Mouse (Mus musculus) heart, embryonic 11.5 days (tissue): ENCODE results near the gene Rnf123. TPM values are rescaled to one million over a fixed set of nuclear protein-coding genes. Genes with fewer than 3 reads are reported as not detected.

ENCODE experiments used
- ATAC-seq: fragments of 200-750 bp; cut with Nextera tagmentation; replicated peaks from 2 replicates; pipeline ENCODE4 v1.8.0; 2017; ENCODE audit warnings: moderate library complexity; ENCODE audit not compliant: insufficient number of reproducible peaks, low FRiP score, low TSS enrichment
- H3K27ac ChIP-seq: fragments of 300-500 bp; sonication (generic); 2 replicates; pipeline ENCODE4 v1.5.1; 2014; ENCODE audit warnings: mild to moderate bottlenecking, low read depth, low read length
- H3K27me3 ChIP-seq: fragments of 300-500 bp; sonication (generic); 2 replicates; pipeline ENCODE4 v1.6.1; 2014; ENCODE audit warnings: mild to moderate bottlenecking, low read length, mixed read lengths; ENCODE audit not compliant: control insufficient read depth, insufficient read depth
- H3K36me3 ChIP-seq: fragments of 300-500 bp; sonication (generic); 2 replicates; pipeline ENCODE4 v1.6.1; 2014; ENCODE audit warnings: mild to moderate bottlenecking, low read length, moderate library complexity, mixed read lengths; ENCODE audit not compliant: control insufficient read depth, insufficient read depth
- H3K4me1 ChIP-seq: fragments of 300-500 bp; sonication (generic); 2 replicates; pipeline ENCODE4 v1.6.1; 2014; ENCODE audit warnings: low read length; ENCODE audit not compliant: control insufficient read depth, insufficient read depth
- H3K4me2 ChIP-seq: fragments of 300-500 bp; sonication (generic); 2 replicates; pipeline ENCODE4 v1.6.1; 2014; ENCODE audit warnings: mild to moderate bottlenecking, moderate library complexity
- H3K4me3 ChIP-seq: fragments of 300-500 bp; sonication (generic); 2 replicates; pipeline ENCODE4 v1.5.1; 2014; ENCODE audit warnings: low read depth, low read length
- H3K9ac ChIP-seq: fragments of 300-500 bp; sonication (generic); 2 replicates; pipeline ENCODE4 v1.6.1; 2014; ENCODE audit warnings: mild to moderate bottlenecking, low read depth, low read length, moderate library complexity
- H3K9me3 ChIP-seq: fragments of 300-500 bp; sonication (generic); replicated peaks from 2 replicates; pipeline ENCODE4 v1.6.1; 2016; ENCODE audit warnings: low read length; ENCODE audit not compliant: control insufficient read depth
- WGBS: fragments of 180-500 bp; shearing (Covaris S2); extraction: QIAGEN DNeasy Blood & Tissue Kit; methylation state at CpG from one replicate; pipeline ENCODE4 v1.1.7; 2014; ENCODE audit not compliant: insufficient replicate concordance; 5-methylcytosine and 5-hydroxymethylcytosine counted together
- polyA plus RNA-seq: library from polyadenylated mRNA; unstranded; fragments of >200 nt; fragmentation: Nextera tagmentation; extraction: Ambion mirVana; gene quantifications from 2 replicates; pipeline ENCODE4 v1.2.1, GENCODE M21; 2014

Rnf123 gene
- polyA plus RNA-seq, 1 experiment from 2014 or later: 23.4 TPM

- H3K4me1 ChIP-seq: peaks cover 15% of the 10 kb centered on the region
- H3K27ac ChIP-seq: no peak overlapping the region
- no peaks in the 10 kb centered on the region for H3K27me3 ChIP-seq
- no peak overlapping the region for H3K4me3 ChIP-seq
- no peak overlapping the region for H3K4me2 ChIP-seq
- 86% methylated on average over 10 of the region's 10 CpGs for WGBS
- H3K9ac ChIP-seq: no peak overlapping the region
- no peaks in the 10 kb centered on the region for H3K9me3 ChIP-seq
- H3K36me3 ChIP-seq: no peaks in the 10 kb centered on the region
- no peak for ATAC-seq
Observed at GRCm38 (mm10) chr9:108121170-108121969, 38.2 kb upstream of the Rnf123 start.

GRCm38 (mm10) chr9:108120671-108121070, 37.5 kb upstream of the Rnf123 start:
- 88% methylated on average over 8 of the region's 8 CpGs for WGBS
- H3K27ac ChIP-seq: peak overlapping the region; percentile 70; the same call in 1 of the 2 replicates
- peaks cover 6% of the 10 kb centered on the region for H3K27me3 ChIP-seq
- no peak for ATAC-seq
- H3K9me3 ChIP-seq: no peaks in the 10 kb centered on the region
- H3K4me2 ChIP-seq: no peak overlapping the region
- H3K4me3 ChIP-seq: no peak overlapping the region
- no peaks in the 10 kb centered on the region for H3K36me3 ChIP-seq
- H3K9ac ChIP-seq: no peak overlapping the region
- H3K4me1 ChIP-seq: peaks cover 15% of the 10 kb centered on the region

- Histone ChIP-seq H3K4me1 (peaks cover 15% of the 10 kb centered on the region), H3K9ac (peak overlapping the region; percentile 44)
- 24% methylated on average over 10 of the region's 11 CpGs for WGBS
Observed at GRCm38 (mm10) chr9:108119891-108120411, 36.8 kb upstream of the Rnf123 start.

GRCm38 (mm10) chr9:108117143-108117542, 34.0 kb upstream of the Rnf123 start:
- 45% methylated on average over 4 of the region's 4 CpGs for WGBS
- H3K4me2 ChIP-seq: no peak overlapping the region
- no peak overlapping the region for H3K27ac ChIP-seq
- no peaks in the 10 kb centered on the region for H3K9me3 ChIP-seq
- H3K9ac ChIP-seq: no peak overlapping the region
- no peaks in the 10 kb centered on the region for H3K36me3 ChIP-seq
- peaks cover 25% of the 10 kb centered on the region for H3K27me3 ChIP-seq
- no peak overlapping the region for H3K4me3 ChIP-seq
- peaks cover 15% of the 10 kb centered on the region for H3K4me1 ChIP-seq
- ATAC-seq: no peak

More at GRCm38 (mm10) chr9:108119891-108120411, 36.8 kb upstream of the Rnf123 start:
- H3K9me3 ChIP-seq: no peaks in the 10 kb centered on the region
- peak overlapping the region; percentile 70 for H3K27ac ChIP-seq
- no peaks in the 10 kb centered on the region for H3K36me3 ChIP-seq
- no peak overlapping the region for H3K4me3 ChIP-seq
- peak; percentile 71; the same call in 1 of the 2 replicates for ATAC-seq
- peaks cover 13% of the 10 kb centered on the region for H3K27me3 ChIP-seq
- peak overlapping the region; percentile 4; the same call in 1 of the 2 replicates for H3K4me2 ChIP-seq

GRCm38 (mm10) chr9:108115290-108116077, 32.3 kb upstream of the Rnf123 start:
- H3K36me3 ChIP-seq: no peaks in the 10 kb centered on the region
- peaks cover 23% of the 10 kb centered on the region for H3K4me1 ChIP-seq
- no peak overlapping the region for H3K9ac ChIP-seq
- no peak for ATAC-seq
- H3K9me3 ChIP-seq: no peaks in the 10 kb centered on the region
- 57% methylated on average over 41 of the region's 43 CpGs for WGBS
- no peak overlapping the region for H3K27ac ChIP-seq
- H3K4me2 ChIP-seq: peak overlapping the region; percentile 42
- 0 out of 2 replicates have a peak overlapping the region, but pooled peaks have one; percentile 5 for H3K4me3 ChIP-seq
- peaks cover 35% of the 10 kb centered on the region for H3K27me3 ChIP-seq

- 90% methylated on average over 18 of the region's 18 CpGs for WGBS
- Histone ChIP-seq H3K4me2 (no peak overlapping the region), H3K36me3 (no peaks in the 10 kb centered on the region), H3K4me3 (no peak overlapping the region), H3K27ac (no peak overlapping the region), H3K4me1 (peaks cover 25% of the 10 kb centered on the region), H3K9me3 (no peaks in the 10 kb centered on the region), H3K9ac (no peak overlapping the region), H3K27me3 (peaks cover 35% of the 10 kb centered on the region)
- no peak for ATAC-seq
Observed at GRCm38 (mm10) chr9:108112719-108113340, 29.7 kb upstream of the Rnf123 start.

GRCm38 (mm10) chr9:108111593-108112121, 28.5 kb upstream of the Rnf123 start:
- H3K27me3 ChIP-seq: peaks cover 39% of the 10 kb centered on the region
- no peaks in the 10 kb centered on the region for H3K9me3 ChIP-seq
- WGBS: 72% methylated on average over 17 of the region's 17 CpGs
- H3K4me3 ChIP-seq: peak overlapping the region; percentile 38
- no peaks in the 10 kb centered on the region for H3K36me3 ChIP-seq
- H3K4me2 ChIP-seq: peak overlapping the region; percentile 80
- H3K27ac ChIP-seq: no peak overlapping the region
- H3K9ac ChIP-seq: peak overlapping the region; percentile 68
- H3K4me1 ChIP-seq: peaks cover 25% of the 10 kb centered on the region
- no peak for ATAC-seq

GRCm38 (mm10) chr9:108111101-108111592, 28.0 kb upstream of the Rnf123 start:
- H3K4me1 ChIP-seq: peaks cover 25% of the 10 kb centered on the region

More at GRCm38 (mm10) chr9:108111101-108111592, 28.0 kb upstream of the Rnf123 start:
- Histone ChIP-seq H3K9me3 (no peaks in the 10 kb centered on the region), H3K4me3 (peak overlapping the region; percentile 38), H3K9ac (peak overlapping the region; percentile 68), H3K4me2 (peak overlapping the region; percentile 80), H3K36me3 (no peaks in the 10 kb centered on the region), H3K27me3 (peaks cover 38% of the 10 kb centered on the region), H3K27ac (no peak overlapping the region)
- 10% methylated on average over 22 of the region's 22 CpGs for WGBS
- ATAC-seq: no peak
